Mouse (Mus musculus): ENCODE measurements around the gene Btbd10.

Gene Btbd10

DNA sequence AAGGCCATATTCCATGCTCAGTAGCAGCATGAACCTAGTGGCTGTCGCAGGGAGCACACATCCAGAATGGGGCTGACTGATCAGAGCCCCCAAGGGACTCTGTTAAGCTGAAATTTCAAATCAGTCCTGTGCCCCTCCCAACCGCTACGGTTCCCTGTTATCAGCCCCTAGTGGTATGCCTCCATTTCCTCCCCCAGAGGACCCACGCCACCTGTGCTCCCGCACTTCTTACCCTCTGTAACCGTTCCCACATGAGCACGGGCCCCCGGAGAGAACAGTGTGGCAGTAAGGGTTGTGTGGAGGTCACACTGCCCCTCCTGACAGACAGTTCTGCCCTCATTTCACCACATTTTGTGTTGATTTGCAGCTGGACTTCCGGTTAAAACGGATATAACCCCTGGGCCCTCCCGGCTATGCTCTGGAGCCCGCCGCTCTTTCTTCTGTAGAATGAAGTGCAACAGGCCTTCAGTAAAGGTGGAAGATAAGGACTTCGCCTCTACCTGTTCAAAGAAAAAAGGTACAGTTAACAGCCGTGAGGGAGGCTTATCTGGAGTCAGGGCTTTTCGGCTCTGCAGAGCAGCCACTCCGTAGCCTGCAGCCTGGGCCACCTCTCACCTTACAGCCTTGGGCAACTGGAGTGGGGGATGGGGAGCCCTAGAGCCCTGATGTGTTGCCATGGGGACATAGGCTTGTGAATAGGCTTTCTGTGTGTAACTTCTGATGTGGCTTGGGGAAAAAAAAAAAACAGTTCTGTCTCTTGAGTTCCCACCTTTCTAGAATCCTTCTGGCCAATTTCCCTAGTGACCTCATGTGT is 73.9 kb downstream of the Btbd10 start:
- CTCF ChIA-PET = interaction anchor here (0.7 kb wide), 1 partner anchor 225 kb away, joined by 4 read pairs; no protein-coding TSS in a partner anchor

DNA sequence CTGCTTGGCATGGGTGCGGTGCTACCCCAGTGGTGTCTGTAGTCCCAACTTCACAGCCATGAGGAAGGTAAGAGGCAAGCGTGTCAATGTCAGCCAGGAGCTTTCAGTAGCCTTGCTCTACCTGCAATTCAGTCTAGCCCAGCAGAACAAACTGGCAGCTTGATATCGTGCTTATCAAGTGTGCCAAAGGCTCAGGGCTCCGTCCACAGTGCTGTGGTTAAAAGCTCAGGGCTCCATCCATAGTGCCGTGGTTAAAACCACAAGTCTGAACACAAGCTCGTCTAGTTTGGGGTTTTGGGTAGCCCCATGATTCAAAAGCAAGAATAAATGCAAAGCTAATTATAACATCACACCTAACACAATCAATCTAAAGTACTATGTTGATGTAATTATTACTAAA is 74.6 kb downstream of the Btbd10 start:
- CTCF ChIA-PET = no interaction called here

- CTCF ChIA-PET = no interaction called here
Measured at GRCm38 (mm10) chr7:113292193-113292592, 77.0 kb downstream of the Btbd10 start.

DNA sequence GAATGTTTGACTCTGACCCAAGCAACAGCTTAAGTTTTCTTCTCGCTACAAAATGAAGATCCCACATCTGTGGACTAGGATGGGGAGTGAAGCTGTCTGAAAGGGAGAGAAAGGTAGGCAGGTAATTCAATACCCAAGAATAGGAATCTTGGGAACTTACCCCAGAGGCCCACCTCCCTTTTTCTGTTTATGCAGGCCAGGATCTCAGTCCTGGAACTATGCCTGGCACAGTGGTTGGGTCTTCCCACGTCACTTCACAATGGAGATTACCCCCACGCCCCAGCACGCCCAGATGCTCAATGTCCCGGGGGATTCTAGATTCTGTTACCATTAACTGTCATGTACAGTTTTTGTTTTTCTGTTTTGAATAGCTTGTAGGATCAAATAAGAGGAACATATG is 77.5 kb downstream of the Btbd10 start:
- CTCF ChIA-PET = no interaction called here

- CTCF ChIA-PET = no interaction called here
Measured at GRCm38 (mm10) chr7:113289211-113289610, 80.0 kb downstream of the Btbd10 start.

DNA sequence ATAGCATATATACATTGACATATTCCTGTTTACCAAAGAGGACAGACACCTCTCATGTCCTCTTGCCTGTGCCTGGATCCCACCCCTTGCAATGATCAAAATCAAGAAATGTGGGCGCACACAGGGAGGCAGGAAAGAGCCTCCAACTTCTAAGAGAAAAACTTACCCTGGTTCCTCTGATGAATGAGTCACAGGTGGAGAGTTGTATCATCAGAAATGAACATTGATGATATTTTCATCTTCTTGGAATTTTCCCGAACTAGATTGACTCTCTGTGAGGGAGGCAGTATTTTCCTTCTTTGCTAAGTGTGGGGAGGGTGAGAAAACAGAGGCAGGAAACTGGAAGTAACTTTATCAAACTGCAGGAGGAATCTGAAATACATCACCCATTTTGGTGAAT is 83.8 kb downstream of the Btbd10 start:
- CTCF ChIA-PET = no interaction called here

GRCm38 (mm10) chr7:113279246-113279645 is 89.9 kb downstream of the Btbd10 start:
- CTCF ChIA-PET = no interaction called here

- CTCF ChIA-PET = no interaction called here
Measured at GRCm38 (mm10) chr7:113278493-113278892, 90.7 kb downstream of the Btbd10 start.

DNA sequence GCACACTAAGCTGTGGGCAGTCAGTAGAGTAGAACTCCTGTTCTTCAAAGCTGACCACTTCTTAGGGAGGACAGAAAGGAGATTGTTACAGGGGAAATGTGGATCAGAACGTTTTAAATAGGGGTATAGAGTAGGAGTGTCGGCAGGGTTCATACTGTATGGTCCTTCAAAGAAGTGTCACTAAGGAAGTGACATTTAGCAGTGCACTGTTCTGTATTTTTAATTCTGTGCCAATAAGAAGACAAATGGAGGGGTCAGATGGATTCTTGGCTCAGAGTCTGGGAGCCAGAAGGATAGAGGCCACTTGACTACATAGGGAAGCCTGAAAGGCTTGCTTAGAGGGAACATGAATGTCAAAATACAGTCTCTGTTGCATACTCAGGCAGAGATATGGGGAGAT is 91.9 kb downstream of the Btbd10 start:
- CTCF ChIA-PET = no interaction called here

DNA sequence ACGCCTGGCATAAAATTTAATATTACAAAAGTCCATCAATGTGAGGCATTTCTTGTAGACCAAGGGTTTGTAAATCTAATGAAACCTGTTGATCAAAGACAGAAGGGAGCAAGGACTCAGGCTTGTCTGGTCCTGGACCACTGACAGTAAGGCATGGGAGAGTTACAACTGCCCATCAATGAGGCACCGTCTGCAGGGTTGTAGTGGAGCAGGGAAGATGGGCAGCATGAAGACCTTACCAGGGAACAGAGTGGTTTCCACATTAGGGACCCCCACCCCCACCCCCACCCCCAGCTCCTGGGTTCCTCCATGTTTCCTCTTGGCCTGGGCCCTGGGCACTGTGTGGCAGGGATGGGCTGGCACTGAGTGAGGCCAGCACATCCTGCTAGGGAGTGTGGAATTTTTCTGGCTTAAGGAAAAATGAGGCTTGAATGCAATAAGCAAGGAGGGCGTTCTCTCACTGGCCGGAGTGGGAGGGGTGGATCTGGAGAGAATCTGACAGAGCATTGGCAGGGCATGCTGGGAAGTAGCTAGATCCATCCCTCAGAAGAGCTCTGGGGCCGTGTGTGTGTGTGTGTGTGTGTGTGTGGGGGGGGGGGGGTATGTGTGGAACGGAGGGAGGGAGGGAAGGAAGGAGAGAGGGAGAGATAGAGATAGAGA is 96.7 kb downstream of the Btbd10 start:
- CTCF ChIA-PET = interaction anchor here (0.8 kb wide), 1 partner anchor 27 kb away, joined by 13 read pairs; no protein-coding TSS in a partner anchor

- CTCF ChIA-PET = interaction anchor here (0.6 kb wide), 2 partner anchors 25 to 43 kb away, joined by 3 to 4 read pairs; no protein-coding TSS in a partner anchor
Measured at GRCm38 (mm10) chr7:113270991-113271390, 98.2 kb downstream of the Btbd10 start.

DNA sequence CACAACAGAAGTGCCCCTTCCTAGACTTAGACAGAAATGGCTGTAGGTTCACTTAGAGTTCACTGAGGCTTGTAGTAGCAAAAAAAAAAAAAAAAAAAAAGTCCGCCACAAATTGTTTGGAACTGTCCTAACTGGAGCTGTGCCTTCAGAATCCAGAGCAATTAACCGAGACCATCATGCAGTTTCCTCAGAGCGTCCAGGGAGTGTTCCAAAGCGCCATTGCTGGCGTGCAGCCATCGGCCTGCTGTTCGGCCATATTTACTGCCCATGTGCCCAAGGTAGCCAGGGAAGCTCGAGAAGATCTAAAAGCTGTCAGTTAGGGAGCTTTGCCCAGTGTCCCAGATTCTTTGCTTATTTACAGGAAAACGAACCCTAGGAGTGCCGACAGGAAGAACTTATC is 98.6 kb downstream of the Btbd10 start:
- CTCF ChIA-PET = interaction anchor here (0.6 kb wide), 2 partner anchors 25 to 44 kb away, joined by 3 to 4 read pairs; no protein-coding TSS in a partner anchor

GRCm38 (mm10) chr7:113269921-113270320 is 99.3 kb downstream of the Btbd10 start:
- CTCF ChIA-PET = interaction anchor here (1.6 kb wide), 1 partner anchor 19 kb away, joined by 6 read pairs; no protein-coding TSS in a partner anchor

- CTCF ChIA-PET = interaction anchor here (0.7 to 1.6 kb wide), 3 partner anchors 15 to 50 kb away, joined by 3 to 6 read pairs (median 4); no protein-coding TSS in a partner anchor
Measured at GRCm38 (mm10) chr7:113269081-113269480, 100.1 kb downstream of the Btbd10 start.

GRCm38 (mm10) chr7:113268287-113268686 is 100.9 kb downstream of the Btbd10 start:
- CTCF ChIA-PET = interaction anchor here (0.7 to 1.6 kb wide), 4 partner anchors 12 to 51 kb away, joined by 3 to 6 read pairs (median 4); no protein-coding TSS in a partner anchor

Measured in spleen, embryonic (tissue).